Mouse (Mus musculus): ENCODE measurements at regions not wholly inside any gene's neighbourhood (a gene's known extent, or its start where the extent isn't known, plus 50 kb on each side); places are given as distances from the start of the nearest gene placed in this dataset. TPM values are rescaled to one million over a fixed set of nuclear protein-coding genes. Genes with fewer than 3 reads are reported as not detected.

- Histone ChIP-seq H3K36me3 (no peaks in the 10 kb centered on the region), H3K27me3 (no peaks in the 10 kb centered on the region), H3K9me3 (no peaks in the 10 kb centered on the region), H3K9ac (replicated peaks) (no peak overlapping the region), H3K4me2 (replicated peaks) (no peak overlapping the region), H3K4me3 (replicated peaks) (no peak overlapping the region), H3K27ac (no peak overlapping the region), H3K4me1 (replicated peaks) (no peaks in the 10 kb centered on the region)
- 88% methylated on average over 4 of the region's 4 CpGs for WGBS
- ATAC-seq: no peak
These were observed 566.8 kb downstream of the Utrn start for GRCm38 (mm10) chr10:12302396-12302795.

GRCm38 (mm10) chr10:12320311-12320710 is 548.9 kb downstream of the Utrn start:
- H3K27me3 ChIP-seq: no peaks in the 10 kb centered on the region
- no peak overlapping the region for H3K4me2 ChIP-seq (replicated peaks)
- WGBS: 90% methylated on average over 2 of the region's 2 CpGs
- no peak overlapping the region for H3K4me3 ChIP-seq (replicated peaks)
- no peak overlapping the region for H3K9ac ChIP-seq (replicated peaks)
- ATAC-seq: no peak
- no peak overlapping the region for H3K27ac ChIP-seq
- H3K9me3 ChIP-seq: no peaks in the 10 kb centered on the region
- no peaks in the 10 kb centered on the region for H3K4me1 ChIP-seq (replicated peaks)
- no peaks in the 10 kb centered on the region for H3K36me3 ChIP-seq

Small RNA genes lying in the stretch of these regions (microRNA-seq; reads per million reads assigned to microRNA genes)
- not detected for gene Gm22194

Measured in midbrain, embryonic 13.5 days (tissue).